Mouse (Mus musculus) intestine, postnatal 0 days (tissue): ENCODE data around the gene Tmem203. TPM values are rescaled to one million over a fixed set of nuclear protein-coding genes. Genes with fewer than 3 reads are reported as not detected.

Experiments
- ATAC-seq: fragments of 200-750 bp; cut with Nextera tagmentation; 2 replicates; pipeline ENCODE4 v1.8.0; 2017; ENCODE audit warnings: mild to moderate bottlenecking, moderate TSS enrichment, moderate library complexity
- H3K27ac ChIP-seq: fragments of 300-500 bp; sonication (generic); 2 replicates; pipeline ENCODE4 v1.5.1; 2014; ENCODE audit warnings: mild to moderate bottlenecking, low read depth, low read length, moderate library complexity
- H3K27me3 ChIP-seq: fragments of 300-500 bp; sonication (generic); replicated peaks from 2 replicates; pipeline ENCODE4 v1.6.1; 2014; ENCODE audit warnings: low read length, mixed read lengths; ENCODE audit not compliant: control insufficient read depth, insufficient read depth
- H3K36me3 ChIP-seq: fragments of 300-500 bp; sonication (generic); 2 replicates; pipeline ENCODE4 v1.6.1; 2014; ENCODE audit warnings: mild to moderate bottlenecking, moderate library complexity; ENCODE audit not compliant: control insufficient read depth, insufficient read depth
- H3K4me1 ChIP-seq: fragments of 300-500 bp; sonication (generic); replicated peaks from 2 replicates; pipeline ENCODE4 v1.6.1; 2014; ENCODE audit warnings: antibody characterized with exemption, low read length, mixed read lengths; ENCODE audit not compliant: control insufficient read depth, insufficient read depth
- H3K4me2 ChIP-seq: fragments of 300-500 bp; sonication (generic); replicated peaks from 2 replicates; pipeline ENCODE4 v1.6.1; 2014; ENCODE audit warnings: low read depth, mild to moderate bottlenecking, moderate library complexity
- H3K4me3 ChIP-seq: fragments of 300-500 bp; sonication (generic); 2 replicates; pipeline ENCODE4 v1.5.1; 2014; ENCODE audit warnings: low read depth, low read length
- H3K9ac ChIP-seq: fragments of 300-500 bp; sonication (generic); 2 replicates; pipeline ENCODE4 v1.6.1; 2014; ENCODE audit warnings: mild to moderate bottlenecking, low read depth, low read length
- H3K9me3 ChIP-seq: fragments of 300-500 bp; sonication (generic); 2 replicates; pipeline ENCODE4 v1.6.1; 2016; ENCODE audit warnings: mixed run types; ENCODE audit not compliant: control insufficient read depth
- CTCF ChIP-seq: sonication (generic); IDR thresholded peaks from 2 replicates; pipeline ENCODE4 v1.5.1; 2016; ENCODE audit warnings: low read depth, mild to moderate bottlenecking, control low read depth, antibody characterized with exemption, moderate library complexity
- WGBS: fragments of 180-500 bp; shearing (Covaris S2); extraction: QIAGEN DNeasy Blood & Tissue Kit; methylation state at CpG from one replicate; pipeline ENCODE4 v1.1.7; 2014; 5-methylcytosine and 5-hydroxymethylcytosine counted together
- polyA plus RNA-seq: library from polyadenylated mRNA; unstranded; fragments of >200 nt; fragmentation: Nextera tagmentation; extraction: Ambion mirVana; gene quantifications from 2 replicates; pipeline ENCODE4 v1.2.1, GENCODE M21; 2015

The Tmem203 gene
- polyA plus RNA-seq, 1 experiment from 2014 or later: 40.3 TPM

GRCm38 (mm10) chr2:25217666-25218065 is 37.6 kb upstream of the Tmem203 start:
- H3K9ac ChIP-seq: no peak overlapping the region
- TF ChIP-seq CTCF: no peak
- H3K36me3 ChIP-seq: peaks cover 12% of the 10 kb centered on the region; the same call in 1 of the 2 replicates
- no peak overlapping the region for H3K4me2 ChIP-seq
- H3K27ac ChIP-seq: no peak overlapping the region
- H3K4me1 ChIP-seq: no peaks in the 10 kb centered on the region
- no peaks in the 10 kb centered on the region for H3K27me3 ChIP-seq
- 55% methylated on average over 2 of the region's 2 CpGs for WGBS
- ATAC-seq: no peak
- H3K4me3 ChIP-seq: no peak overlapping the region
- H3K9me3 ChIP-seq: no peaks in the 10 kb centered on the region

- Histone ChIP-seq H3K4me2 (no peak within 1 kb of the TSS), H3K4me3 (no peak within 1 kb of the TSS), H3K27me3 (no peaks in the 10 kb centered on the region), H3K4me1 (no peaks in the 10 kb centered on the region), H3K9ac (no peak within 1 kb of the TSS), H3K9me3 (no peaks in the 10 kb centered on the region), H3K27ac (no peak within 1 kb of the TSS), H3K36me3 (peaks cover 12% of the 10 kb centered on the region; the same call in 1 of the 2 replicates)
- TF ChIP-seq CTCF: no peak
- ATAC-seq: no peak
Observed at GRCm38 (mm10) chr2:25218445-25218844, 36.8 kb upstream of the Tmem203 start, which contains the start of gene Fam166a. Fam166a (plus strand) TSS chr2:25218745.

GRCm38 (mm10) chr2:25221331-25221772 is 33.9 kb upstream of the Tmem203 start:
- no peak overlapping the region; the same call in 1 of the 2 replicates for H3K4me2 ChIP-seq
- ATAC-seq: no peak
- H3K4me1 ChIP-seq: 0 out of 2 replicates have a peak, but pooled peaks cover 3% of the 10 kb centered on the region
- no peaks in the 10 kb centered on the region for H3K27me3 ChIP-seq
- WGBS: 71% methylated on average over 5 of the region's 5 CpGs
- no peaks in the 10 kb centered on the region for H3K9me3 ChIP-seq
- H3K36me3 ChIP-seq: peaks cover 12% of the 10 kb centered on the region; the same call in 1 of the 2 replicates
- H3K27ac ChIP-seq: no peak overlapping the region
- no peak overlapping the region for H3K9ac ChIP-seq
- H3K4me3 ChIP-seq: no peak overlapping the region
- TF ChIP-seq CTCF: no peak

GRCm38 (mm10) chr2:25223681-25224491 is 31.4 kb upstream of the Tmem203 start:
- peak overlapping the region; percentile 68 for H3K4me2 ChIP-seq
- peak overlapping the region; percentile 90 for H3K9ac ChIP-seq
- no peaks in the 10 kb centered on the region for H3K27me3 ChIP-seq
- WGBS: 2% methylated on average over 38 of the region's 53 CpGs
- no peaks in the 10 kb centered on the region for H3K9me3 ChIP-seq
- peaks cover 12% of the 10 kb centered on the region; the same call in 1 of the 2 replicates for H3K36me3 ChIP-seq
- peaks cover 6% of the 10 kb centered on the region; the same call in 1 of the 2 replicates for H3K4me1 ChIP-seq
- ATAC-seq: peak; percentile 71
- no peak for TF ChIP-seq CTCF
- H3K27ac ChIP-seq: peak overlapping the region; percentile 99
- peak overlapping the region; percentile 87 for H3K4me3 ChIP-seq

GRCm38 (mm10) chr2:25224492-25224765 is 30.8 kb upstream of the Tmem203 start, which contains the start of gene Tubb4b:
Tubb4b (minus strand) TSS chr2:25224702.
- peak within 1 kb of the TSS; percentile 87 for H3K4me3 ChIP-seq
- ATAC-seq: no peak
- peaks cover 9% of the 10 kb centered on the region; the same call in 1 of the 2 replicates for H3K4me1 ChIP-seq
- peak within 1 kb of the TSS; percentile 68 for H3K4me2 ChIP-seq
- no peaks in the 10 kb centered on the region for H3K27me3 ChIP-seq
- H3K9ac ChIP-seq: peak within 1 kb of the TSS; percentile 90
- peak within 1 kb of the TSS; percentile 99 for H3K27ac ChIP-seq
- H3K9me3 ChIP-seq: no peaks in the 10 kb centered on the region
- peak; percentile 54 for TF ChIP-seq CTCF
- peaks cover 12% of the 10 kb centered on the region; the same call in 1 of the 2 replicates for H3K36me3 ChIP-seq
- whole genome bisulfite sequencing: under 1% methylated on average over 17 of the region's 17 CpGs
